9 mouse cellular contexts compared by ENCODE assay signal in genomic region chr4:154981530-154981929, GRCm38 (mm10). TPM values are rescaled to one million over a fixed set of nuclear protein-coding genes. Genes with fewer than 3 reads are reported as not detected.
A peak's percentile ranks its signal among the peaks of the same experiment; 100 is the strongest.
DNase-seq lines count a peak whose midpoint lies in the region; ATAC-seq lines count a peak whose summit lies in the region.
"Had no signal": no experiment of that assay in that cellular context is flagged by ENCODE, and none has a peak within 500 bp of the region (broad histone marks: within the 10 kb centered on the region; RNA-seq: fewer than 3 reads in every experiment).

No protein-coding gene starts in this region.

- H3K27me3 ChIP-seq in hindbrain, embryonic 10.5 days (ENCODE audit: insufficient read depth, poor library complexity, severe bottlenecking), result peaks cover 28% of the 10 kb centered on the region
- peaks cover 7% of the 10 kb centered on the region for H3K27me3 ChIP-seq in lung, embryonic 15.5 days

- peaks cover 46% of the 10 kb centered on the region for H3K4me1 ChIP-seq in hindbrain, embryonic 10.5 days (replicated peaks)
- peaks cover 8% of the 10 kb centered on the region for H3K4me1 ChIP-seq in lung, embryonic 15.5 days

- WGBS in hindbrain, embryonic 10.5 days, result 55% methylated on average over 7 of the region's 7 CpGs
- 33% methylated on average over 7 of the region's 7 CpGs for whole genome bisulfite sequencing in lung, embryonic 15.5 days

- H3K27ac ChIP-seq in hindbrain, embryonic 10.5 days, result 0 out of 2 replicates have a peak overlapping the region, but pooled peaks have one; percentile 23
- peak overlapping the region; percentile 61; the same call in 1 of the 2 replicates for H3K27ac ChIP-seq in lung, embryonic 15.5 days

- peak; percentile 20; the same call in 1 of the 2 replicates for ATAC-seq in lung, embryonic 15.5 days (ENCODE audit: borderline replicate concordance, extremely low read depth, low FRiP score, low TSS enrichment)

- no peaks in the 10 kb centered on the region for H3K9me3 ChIP-seq in hindbrain, embryonic 10.5 days
- no peaks in the 10 kb centered on the region for H3K9me3 ChIP-seq in lung, embryonic 15.5 days

- H3K9ac ChIP-seq in lung, embryonic 15.5 days, result no peak overlapping the region

- no peak overlapping the region for H3K4me3 ChIP-seq in hindbrain, embryonic 10.5 days
- H3K4me3 ChIP-seq in lung, embryonic 15.5 days, result no peak overlapping the region
- H3K4me3 ChIP-seq: erythroblast, embryonic 14.5 days had no signal

- peaks cover 58% of the 10 kb centered on the region for H3K36me3 ChIP-seq in hindbrain, embryonic 10.5 days
- peaks cover 48% of the 10 kb centered on the region for H3K36me3 ChIP-seq in lung, embryonic 15.5 days

- no peak overlapping the region for H3K4me2 ChIP-seq in lung, embryonic 15.5 days

- peak; percentile 68 for DNase-seq in CD4-positive helper T cell, adult 2 months (ENCODE audit: low read depth, low spot score)
- DNase-seq in MEL-GATA-1-ER (ENCODE audit: extremely low read depth, low read depth), result peak; percentile 2
- DNase-seq in embryo, embryonic 11 days, result peak; percentile 74
- DNase-seq in hindbrain, embryonic 10.5 days (ENCODE audit: low spot score), result peak; percentile 67
- DNase-seq in layer of hippocampus, postnatal 14 days (ENCODE audit: low spot score in 2 of 2), result peak; percentile 75 to 78
- peak; percentile 76 for DNase-seq in retina, postnatal 1 day
- no peak for DNase-seq in urinary bladder, postnatal 10 days (ENCODE audit: low spot score)

RNA-seq across cellular contexts. Expression of gene Pank4, which starts 17.6 kb away (rescaled TPM):
- polyA plus RNA-seq in hindbrain, embryonic 10.5 days (2016; fragmentation: Nextera tagmentation; extraction: Ambion mirVana), result 39.9 and 46.5 TPM in 2 replicates
- 10 to 100 TPM; 29.8 to 35.0 TPM for total RNA-seq in layer of hippocampus, postnatal 14 days (2021)
- 48.0 and 51.0 TPM in 2 replicates for polyA plus RNA-seq in lung, embryonic 15.5 days (2015; fragmentation: Nextera tagmentation; extraction: Ambion mirVana)

RNA-seq across cellular contexts. Expression of gene Hes5, which starts 20.8 kb away (rescaled TPM):
- 534 and 601 TPM in 2 replicates for polyA plus RNA-seq in hindbrain, embryonic 10.5 days (2016; fragmentation: Nextera tagmentation; extraction: Ambion mirVana)
- total RNA-seq in layer of hippocampus, postnatal 14 days (2021), result 10 to 100 TPM; 36.2 to 37.0 TPM
- polyA plus RNA-seq in lung, embryonic 15.5 days (2015; fragmentation: Nextera tagmentation; extraction: Ambion mirVana), result 0.29 and 0.69 TPM in 2 replicates
- polyA plus RNA-seq: erythroblast, embryonic 14.5 days had no signal

RNA-seq across cellular contexts. Expression of gene Tnfrsf14, which starts 53.2 kb away (rescaled TPM):
- 0.43 and 0.87 TPM in 2 replicates for polyA plus RNA-seq in hindbrain, embryonic 10.5 days (2016; fragmentation: Nextera tagmentation; extraction: Ambion mirVana)
- 1 to 10 TPM in 1 of 2 experiments, under 1 TPM in 1; 0.81 to 1.1 TPM for total RNA-seq in layer of hippocampus, postnatal 14 days (2021)
- polyA plus RNA-seq in lung, embryonic 15.5 days (2015; fragmentation: Nextera tagmentation; extraction: Ambion mirVana), result 1.3 and 1.9 TPM in 2 replicates

Comparison
In these comparisons a context has a peak if more than half of its experiments do, and no peak if none do; other contexts are left out.
1. RNA of gene Hes5, which starts 20.8 kb away (polyA plus RNA-seq): 534 to 601 TPM in hindbrain, embryonic 10.5 days; 0.29 to 0.69 TPM in lung, embryonic 15.5 days; every median in the first group is over 100 times any median in the second.